Mouse (Mus musculus) spleen, adult 10 weeks (tissue): ENCODE data around the gene Fancf. TPM values are rescaled to one million over a fixed set of nuclear protein-coding genes. Genes with fewer than 3 reads are reported as not detected.

Source experiments
- polyA plus RNA-seq: library from polyadenylated mRNA; stranded (reverse); fragments of 350-450 nt; fragmentation: Illumina TruSeq; extraction: RNeasy Lipid Tissue Mini Kit (QIAGEN cat#74804); gene quantifications from one replicate; pipeline ENCODE4 v1.2.3, GENCODE M21; 2015; ENCODE audit warnings: low replicate concordance; ENCODE audit not compliant: insufficient read depth

Fancf gene
- polyA plus RNA-seq = 4.3 TPM

GRCm38 (mm10) chr7:51862097-51862492 is at the start of gene Fancf:
Gene Fancf, minus strand, starts transcription at chr7:51862267.

GRCm38 (mm10) chr7:51861250-51862096 is 594 bp downstream of the Fancf start, which contains the start of gene Gas2:
Gene Gas2, plus strand, starts transcription at chr7:51862015.

Other genes with a start within 250 kb of the Fancf start
- not detected for gene Slc17a6, start 240.3 kb downstream of the Fancf start, polyA plus RNA-seq
- gene Gas2, start 252 bp downstream of the Fancf start, polyA plus RNA-seq = 3.9 TPM
- 5.0 TPM for gene Svip, start 143.8 kb upstream of the Fancf start, polyA plus RNA-seq
- not detected for gene 1700015G11Rik, start 153.5 kb upstream of the Fancf start, polyA plus RNA-seq